10 mouse cellular contexts compared by ENCODE assay signal in genomic region chr10:61254761-61255160, GRCm38 (mm10). TPM values are rescaled to one million over a fixed set of nuclear protein-coding genes. Genes with fewer than 3 reads are reported as not detected.
DNase-seq lines count a peak whose midpoint lies in the region; ATAC-seq lines count a peak whose summit lies in the region.
"Had no signal": no experiment of that assay in that cellular context is flagged by ENCODE, and none has a peak within 500 bp of the region (broad histone marks: within the 10 kb centered on the region; RNA-seq: fewer than 3 reads in every experiment).

No protein-coding gene starts in this region.

- no peak overlapping the region for H3K9ac ChIP-seq in hindbrain, embryonic 16.5 days (ENCODE audit: low read depth, low read length)
- no peak overlapping the region for H3K9ac ChIP-seq in hindbrain, embryonic 12.5 days
- H3K9ac ChIP-seq in liver, embryonic 11.5 days (ENCODE audit: low read depth, low read length): no peak overlapping the region

- 52% methylated on average over 6 of the region's 6 CpGs for WGBS in hindbrain, embryonic 16.5 days
- WGBS in hindbrain, embryonic 12.5 days: 85% methylated on average over 6 of the region's 6 CpGs
- WGBS in liver, embryonic 11.5 days: 78% methylated on average over 6 of the region's 6 CpGs

- H3K27me3 ChIP-seq in hindbrain, embryonic 16.5 days (replicated peaks; ENCODE audit: control insufficient read depth, insufficient read depth, low read length): no peaks in the 10 kb centered on the region
- no peaks in the 10 kb centered on the region for H3K27me3 ChIP-seq in hindbrain, embryonic 12.5 days
- H3K27me3 ChIP-seq in liver, embryonic 11.5 days (replicated peaks; ENCODE audit: control insufficient read depth, insufficient read depth, low read length): no peaks in the 10 kb centered on the region

- 0 out of 2 replicates have a peak, but pooled peaks cover 2% of the 10 kb centered on the region for H3K9me3 ChIP-seq in hindbrain, embryonic 16.5 days (ENCODE audit: control insufficient read depth, low read length)
- no peaks in the 10 kb centered on the region for H3K9me3 ChIP-seq in hindbrain, embryonic 12.5 days (replicated peaks)
- no peaks in the 10 kb centered on the region for H3K9me3 ChIP-seq in liver, embryonic 11.5 days (ENCODE audit: control insufficient read depth, low read length)

- H3K4me3 ChIP-seq in hindbrain, embryonic 16.5 days (ENCODE audit: low read length): no peak overlapping the region
- no peak overlapping the region for H3K4me3 ChIP-seq in hindbrain, embryonic 12.5 days
- no peak overlapping the region for H3K4me3 ChIP-seq in liver, embryonic 11.5 days (ENCODE audit: low read depth, low read length)
- H3K4me3 ChIP-seq: left cerebral cortex, adult 2 months had no signal

- H3K36me3 ChIP-seq in hindbrain, embryonic 16.5 days (ENCODE audit: control insufficient read depth, insufficient read depth, low read length): no peaks in the 10 kb centered on the region
- H3K36me3 ChIP-seq in hindbrain, embryonic 12.5 days: no peaks in the 10 kb centered on the region
- H3K36me3 ChIP-seq in liver, embryonic 11.5 days (ENCODE audit: control insufficient read depth, insufficient read depth, low read length): no peaks in the 10 kb centered on the region

- DNase-seq in cerebellum, adult 9-11 months: peak; percentile 85
- DNase-seq in layer of hippocampus, postnatal 36 days: peak; percentile 56 to 57
- DNase-seq in liver, embryonic 11.5 days (ENCODE audit: low spot score): no peak
- DNase-seq in kidney, postnatal 25 days: no peak
- DNase-seq: thymus, adult 18-20 months had no signal

- H3K4me1 ChIP-seq in hindbrain, embryonic 16.5 days (ENCODE audit: control insufficient read depth, insufficient read depth, low read depth, low read length): peaks cover 7% of the 10 kb centered on the region
- H3K4me1 ChIP-seq in hindbrain, embryonic 12.5 days: peaks cover 3% of the 10 kb centered on the region
- H3K4me1 ChIP-seq in liver, embryonic 11.5 days (replicated peaks; ENCODE audit: control insufficient read depth, insufficient read depth, low read length): no peaks in the 10 kb centered on the region

- no peak overlapping the region for H3K27ac ChIP-seq in hindbrain, embryonic 16.5 days (ENCODE audit: low read depth, low read length)
- no peak overlapping the region for H3K27ac ChIP-seq in hindbrain, embryonic 12.5 days
- H3K27ac ChIP-seq in liver, embryonic 11.5 days (ENCODE audit: low read depth, low read length): no peak overlapping the region
- H3K27ac ChIP-seq: left cerebral cortex, adult 2 months; macrophage had no signal

- peak; percentile 75 for ATAC-seq in hindbrain, embryonic 16.5 days
- ATAC-seq in hindbrain, embryonic 12.5 days (ENCODE audit: low FRiP score): no peak
- ATAC-seq in cerebellum, adult (ENCODE audit: insufficient number of reproducible peaks, low FRiP score, low TSS enrichment): peak; percentile 49; the same call in 1 of the 2 replicates
- ATAC-seq in liver, embryonic 11.5 days (replicated peaks; ENCODE audit: low FRiP score): no peak

- H3K4me2 ChIP-seq in hindbrain, embryonic 16.5 days (ENCODE audit: low read length): no peak overlapping the region
- H3K4me2 ChIP-seq in hindbrain, embryonic 12.5 days (replicated peaks): no peak overlapping the region
- H3K4me2 ChIP-seq in liver, embryonic 11.5 days: no peak overlapping the region

RNA-seq across cellular contexts. Expression of gene Adamts14, which starts 18.5 kb away (rescaled TPM):
- 0.29 and 0.55 TPM in 2 replicates for polyA plus RNA-seq in hindbrain, embryonic 16.5 days (2015; fragmentation: Nextera tagmentation; extraction: Ambion mirVana)
- 0.72 and 0.85 TPM in 2 replicates for polyA plus RNA-seq in hindbrain, embryonic 12.5 days (2016; fragmentation: Nextera tagmentation; extraction: Ambion mirVana)
- 1 to 10 TPM; 1.8 TPM for total RNA-seq in layer of hippocampus, postnatal 36 days (2021)
- 0.48 and 0.92 TPM in 2 replicates for polyA plus RNA-seq in liver, embryonic 11.5 days (2014; fragmentation: Nextera tagmentation; extraction: Ambion mirVana)

RNA-seq across cellular contexts. Expression of gene Prf1, which starts 42.9 kb away (rescaled TPM):
- 0.07 TPM in 1 of 2 replicates, not detected in the other for polyA plus RNA-seq in hindbrain, embryonic 16.5 days (2015; fragmentation: Nextera tagmentation; extraction: Ambion mirVana)
- not detected in 2 replicates for polyA plus RNA-seq in hindbrain, embryonic 12.5 days (2016; fragmentation: Nextera tagmentation; extraction: Ambion mirVana)
- not detected for total RNA-seq in layer of hippocampus, postnatal 36 days (2021)
- 0.06 and 0.19 TPM in 2 replicates for polyA plus RNA-seq in liver, embryonic 11.5 days (2014; fragmentation: Nextera tagmentation; extraction: Ambion mirVana)
- total RNA-seq: left cerebral cortex, adult 2 months had no signal
- polyA plus RNA-seq: macrophage had no signal

Comparison
In these comparisons a context has a peak if more than half of its experiments do, and no peak if none do; other contexts are left out.
1. ATAC-seq: peak in hindbrain, embryonic 16.5 days (single experiment) and cerebellum, adult (single experiment); none in hindbrain, embryonic 12.5 days (single experiment) and liver, embryonic 11.5 days (single experiment).
2. DNase-seq: peak in cerebellum, adult 9-11 months (single experiment) and layer of hippocampus, postnatal 36 days (2 of 2); none in liver, embryonic 11.5 days (single experiment) and kidney, postnatal 25 days (0 of 2).